Mouse (Mus musculus): Measurements from ENCODE around the gene Rnls.

DNA sequence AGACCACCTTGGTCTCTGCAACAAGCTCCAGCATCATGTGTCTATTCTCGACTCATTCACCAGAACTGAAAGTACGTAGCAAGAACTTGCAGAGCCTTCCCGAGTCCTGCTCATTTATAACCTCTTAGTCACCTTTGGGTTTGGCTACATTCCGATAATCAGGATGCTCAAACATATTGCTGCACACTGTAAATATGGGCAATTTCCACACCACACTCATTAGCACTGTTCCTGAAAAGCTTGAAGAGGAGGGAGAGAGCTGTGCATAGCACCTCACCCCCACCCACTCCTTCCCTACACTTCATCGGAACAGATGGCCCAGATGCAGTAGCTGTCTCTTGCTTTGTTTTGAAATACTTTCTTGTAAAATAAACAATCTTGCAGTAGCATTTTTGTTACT lies 139.9 kb downstream of the Rnls start:
- TF ChIP-seq CTCF (IDR thresholded peaks at IDR 0.05; ENCODE audit: extremely low read depth, insufficient read depth, insufficient read length, insufficient replicate concordance) (no peak), POLR2A (IDR thresholded peaks at IDR 0.05; ENCODE audit: low read depth, low read length) (no peak)

Data from spleen, adult 2 months (tissue).